Comparison of ENCODE assay signal across 10 mouse cellular contexts in the genomic region with DNA sequence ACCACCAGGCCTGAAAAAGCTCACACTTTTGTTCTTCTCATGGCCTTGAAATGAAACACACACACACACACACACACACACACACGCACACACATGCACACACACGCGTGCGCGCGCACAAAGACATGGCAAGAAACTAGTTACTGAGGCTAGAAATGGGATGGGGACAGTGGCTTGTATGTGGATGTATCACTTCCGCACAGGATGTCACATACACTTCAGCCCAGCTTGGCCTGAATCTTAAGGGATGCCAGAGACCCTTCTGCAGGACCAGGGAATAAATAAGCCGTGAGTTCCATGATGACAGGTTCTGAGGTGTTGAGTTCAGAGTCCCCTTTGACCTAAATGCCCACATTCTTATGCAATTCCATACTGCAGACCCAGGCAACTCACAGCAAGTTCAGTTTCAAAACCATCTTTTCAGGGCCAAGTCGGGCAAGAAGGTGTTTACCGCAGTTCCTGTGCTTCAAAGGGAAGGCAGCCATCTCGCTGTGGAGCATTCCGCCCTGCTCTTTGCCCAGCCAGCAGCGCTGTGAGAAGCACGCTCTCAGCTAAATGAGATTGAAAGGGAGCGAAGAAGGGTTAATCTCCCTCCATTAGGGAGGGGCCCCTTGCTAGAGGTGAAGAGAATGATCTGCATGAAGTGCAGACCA. TPM values are rescaled to one million over a fixed set of nuclear protein-coding genes. Genes with fewer than 3 reads are reported as not detected.
A peak's percentile ranks its signal among the peaks of the same experiment; 100 is the strongest.
DNase-seq lines count a peak whose midpoint lies in the region; ATAC-seq lines count a peak whose summit lies in the region.
"Had no signal": no experiment of that assay in that cellular context is flagged by ENCODE, and none has a peak within 500 bp of the region (broad histone marks: within the 10 kb centered on the region; RNA-seq: fewer than 3 reads in every experiment).

No protein-coding gene starts in this region.

- no peak overlapping the region for H3K4me3 ChIP-seq in lung, embryonic 16.5 days (ENCODE audit: low read length)
- H3K4me3 ChIP-seq in brown adipose tissue, adult 24 weeks (ENCODE audit: insufficient read depth, low read depth, low read length): peak overlapping the region; percentile 19; the same call in 1 of the 2 replicates
- no peak overlapping the region for H3K4me3 ChIP-seq in intestine, embryonic 15.5 days (replicated peaks)
- H3K4me3 ChIP-seq in stomach, embryonic 15.5 days (replicated peaks): no peak overlapping the region
- H3K4me3 ChIP-seq: embryonic facial prominence, embryonic 12.5 days had no signal

- H3K4me2 ChIP-seq in lung, embryonic 16.5 days (ENCODE audit: low read depth, low read length): no peak overlapping the region
- no peak overlapping the region for H3K4me2 ChIP-seq in intestine, embryonic 15.5 days (replicated peaks)
- no peak overlapping the region for H3K4me2 ChIP-seq in stomach, embryonic 15.5 days
- H3K4me2 ChIP-seq: embryonic facial prominence, embryonic 12.5 days had no signal

- H3K4me1 ChIP-seq in lung, embryonic 16.5 days (replicated peaks; ENCODE audit: control insufficient read depth, insufficient read depth, low read length): peaks cover 5% of the 10 kb centered on the region; the same call in 1 of the 2 replicates
- peaks cover 7% of the 10 kb centered on the region for H3K4me1 ChIP-seq in brown adipose tissue, adult 24 weeks (ENCODE audit: control insufficient read depth, insufficient read depth, insufficient read length, low read length)
- 0 out of 2 replicates have a peak, but pooled peaks cover 9% of the 10 kb centered on the region for H3K4me1 ChIP-seq in intestine, embryonic 15.5 days (replicated peaks)
- 0 out of 2 replicates have a peak, but pooled peaks cover 5% of the 10 kb centered on the region for H3K4me1 ChIP-seq in stomach, embryonic 15.5 days

- DNase-seq in lung, postnatal 25 days (ENCODE audit: low spot score): no peak
- DNase-seq in adrenal gland, postnatal 14 days: no peak
- DNase-seq in urinary bladder, postnatal 10 days (ENCODE audit: low spot score): no peak
- DNase-seq: gastrocnemius, postnatal 36 days; liver had no signal

- H3K27ac ChIP-seq in lung, embryonic 16.5 days (ENCODE audit: low read length): 0 out of 2 replicates have a peak overlapping the region, but pooled peaks have one; percentile 19
- peak overlapping the region; percentile 99 for H3K27ac ChIP-seq in brown adipose tissue, adult 24 weeks (replicated peaks; ENCODE audit: low read depth, low read length)
- peak overlapping the region; percentile 57 for H3K27ac ChIP-seq in intestine, embryonic 15.5 days
- H3K27ac ChIP-seq in stomach, embryonic 15.5 days: 0 out of 2 replicates have a peak overlapping the region, but pooled peaks have one; percentile 64
- H3K27ac ChIP-seq: embryonic facial prominence, embryonic 12.5 days had no signal

- H3K9me3 ChIP-seq in lung, embryonic 16.5 days (ENCODE audit: control insufficient read depth, low read length): no peaks in the 10 kb centered on the region
- no peaks in the 10 kb centered on the region for H3K9me3 ChIP-seq in intestine, embryonic 15.5 days
- H3K9me3 ChIP-seq in stomach, embryonic 15.5 days: no peaks in the 10 kb centered on the region
- H3K9me3 ChIP-seq: embryonic facial prominence, embryonic 12.5 days had no signal

- no peaks in the 10 kb centered on the region for H3K27me3 ChIP-seq in lung, embryonic 16.5 days (ENCODE audit: control insufficient read depth, insufficient read depth, low read depth, low read length)
- H3K27me3 ChIP-seq in intestine, embryonic 15.5 days (replicated peaks): no peaks in the 10 kb centered on the region
- H3K27me3 ChIP-seq in stomach, embryonic 15.5 days (replicated peaks): no peaks in the 10 kb centered on the region
- H3K27me3 ChIP-seq: embryonic facial prominence, embryonic 12.5 days had no signal

- 67% methylated on average over 15 of the region's 15 CpGs for WGBS in lung, embryonic 16.5 days
- 74% methylated on average over 15 of the region's 15 CpGs for WGBS in intestine, embryonic 15.5 days
- WGBS in stomach, embryonic 15.5 days: 70% methylated on average over 15 of the region's 15 CpGs

- H3K36me3 ChIP-seq in lung, embryonic 16.5 days (ENCODE audit: control insufficient read depth, insufficient read depth, low read length): no peaks in the 10 kb centered on the region
- H3K36me3 ChIP-seq in intestine, embryonic 15.5 days: no peaks in the 10 kb centered on the region
- H3K36me3 ChIP-seq in stomach, embryonic 15.5 days: no peaks in the 10 kb centered on the region
- H3K36me3 ChIP-seq: embryonic facial prominence, embryonic 12.5 days had no signal

- H3K9ac ChIP-seq in lung, embryonic 16.5 days (ENCODE audit: low read length): no peak overlapping the region
- H3K9ac ChIP-seq in intestine, embryonic 15.5 days: no peak overlapping the region
- H3K9ac ChIP-seq in stomach, embryonic 15.5 days: no peak overlapping the region
- H3K9ac ChIP-seq: embryonic facial prominence, embryonic 12.5 days had no signal

- ATAC-seq in lung, embryonic 16.5 days (ENCODE audit: low read depth): no peak; the same call in 1 of the 2 replicates
- ATAC-seq in intestine, embryonic 15.5 days: no peak
- no peak for ATAC-seq in stomach, embryonic 15.5 days (ENCODE audit: insufficient read depth, low FRiP score, low read depth)

RNA-seq across cellular contexts. Expression of a gene that starts 11.8 kb away (rescaled TPM):
- 27.2 and 29.2 TPM in 2 replicates for polyA plus RNA-seq in lung, embryonic 16.5 days (2015; fragmentation: Nextera tagmentation; extraction: Ambion mirVana)
- 16.8 and 18.7 TPM in 2 replicates for polyA plus RNA-seq in brown adipose tissue, adult 24 weeks (2012; ENCODE audit: insufficient read depth, insufficient read length, missing spikeins)
- polyA plus RNA-seq in intestine, embryonic 15.5 days (2015; fragmentation: Nextera tagmentation; extraction: Ambion mirVana): 22.5 and 22.9 TPM in 2 replicates
- polyA plus RNA-seq in stomach, embryonic 15.5 days (2015; fragmentation: Nextera tagmentation; extraction: Ambion mirVana): 24.1 and 24.9 TPM in 2 replicates
- 41.5 and 52.1 TPM in 2 replicates for total RNA-seq in adrenal gland, postnatal 14 days (2021)

Comparison
In these comparisons a context has a peak if more than half of its experiments do, and no peak if none do; other contexts are left out.
1. H3K27ac ChIP-seq: peak in every context shown above with its lines; median percentile 99 in brown adipose tissue, adult 24 weeks; 64 in stomach, embryonic 15.5 days; 57 in intestine, embryonic 15.5 days; 19 in lung, embryonic 16.5 days.